Mouse (Mus musculus) stomach, postnatal 0 days (tissue): ENCODE measurements around the gene BC052040. TPM values are rescaled to one million over a fixed set of nuclear protein-coding genes. Genes with fewer than 3 reads are reported as not detected.
A peak's percentile ranks its signal among the peaks of the same experiment; 100 is the strongest.

ENCODE experiments used
- ATAC-seq: fragments of 200-750 bp; cut with Nextera tagmentation; 2 replicates; pipeline ENCODE4 v1.8.0; 2017; ENCODE audit not compliant: low FRiP score, low TSS enrichment
- DNase-seq: peaks from one replicate; pipeline ENCODE4 v3.0.0-alpha.2; 2016; ENCODE audit warnings: low spot score
- H3K27ac ChIP-seq: fragments of 300-500 bp; sonication (generic); replicated peaks from 2 replicates; pipeline ENCODE4 v1.5.1; 2014; ENCODE audit warnings: mild to moderate bottlenecking, control low read depth
- H3K27me3 ChIP-seq: fragments of 300-500 bp; sonication (generic); 2 replicates; pipeline ENCODE4 v1.6.1; 2014; ENCODE audit warnings: low read length; ENCODE audit not compliant: control insufficient read depth, insufficient read depth
- H3K36me3 ChIP-seq: fragments of 300-500 bp; sonication (generic); 2 replicates; pipeline ENCODE4 v1.6.1; 2014; ENCODE audit warnings: low read length, mixed read lengths; ENCODE audit not compliant: control insufficient read depth, insufficient read depth
- H3K4me1 ChIP-seq: fragments of 300-500 bp; sonication (generic); replicated peaks from 2 replicates; pipeline ENCODE4 v1.6.1; 2014; ENCODE audit warnings: antibody characterized with exemption; ENCODE audit not compliant: control insufficient read depth, insufficient read depth
- H3K4me2 ChIP-seq: fragments of 300-500 bp; sonication (generic); replicated peaks from 2 replicates; pipeline ENCODE4 v1.6.1; 2014; ENCODE audit warnings: low read depth, mild to moderate bottlenecking, control low read depth, moderate library complexity
- H3K4me3 ChIP-seq: fragments of 300-500 bp; sonication (generic); 2 replicates; pipeline ENCODE4 v1.5.1; 2014; ENCODE audit warnings: low read depth, low read length, control low read depth
- H3K9ac ChIP-seq: fragments of 300-500 bp; sonication (generic); 2 replicates; pipeline ENCODE4 v1.6.1; 2014; ENCODE audit warnings: mild to moderate bottlenecking, low read length, control low read depth, mixed read lengths
- H3K9me3 ChIP-seq: fragments of 300-500 bp; sonication (generic); 2 replicates; pipeline ENCODE4 v1.6.1; 2016; ENCODE audit warnings: low read length; ENCODE audit not compliant: control insufficient read depth
- CTCF ChIP-seq: IDR thresholded peaks from 2 replicates; pipeline ENCODE4 v1.5.1; 2016; ENCODE audit warnings: antibody characterized with exemption, low read depth, mild to moderate bottlenecking, moderate library complexity
- EP300 ChIP-seq: optimal IDR thresholded peaks from 2 replicates; pipeline ENCODE3; 2016; ENCODE audit warnings: antibody characterized with exemption
- WGBS: fragments of 180-500 bp; shearing (Covaris S2); extraction: QIAGEN DNeasy Blood & Tissue Kit; methylation state at CpG from one replicate; pipeline ENCODE4 v1.1.7; 2014; 5-methylcytosine and 5-hydroxymethylcytosine counted together
- polyA plus RNA-seq: library from polyadenylated mRNA; unstranded; fragments of >200 nt; fragmentation: Nextera tagmentation; extraction: Ambion mirVana; gene quantifications from 2 replicates; pipeline ENCODE4 v1.2.1, GENCODE M21; 2015

BC052040 gene
- polyA plus RNA-seq, 1 experiment from 2014 or later, result 3.8 TPM

GRCm38 (mm10) chr2:115764595-115765305 lies 183.2 kb downstream of the BC052040 start:
- Histone ChIP-seq H3K9ac (no peak overlapping the region), H3K4me2 (no peak overlapping the region), H3K27ac (0 out of 2 replicates have a peak overlapping the region, but pooled peaks have one; percentile 8), H3K36me3 (no peaks in the 10 kb centered on the region), H3K4me3 (no peak overlapping the region), H3K27me3 (no peaks in the 10 kb centered on the region), H3K4me1 (no peaks in the 10 kb centered on the region), H3K9me3 (no peaks in the 10 kb centered on the region)
- WGBS, result 49% methylated on average over 8 of the region's 8 CpGs
- DNase-seq, result no peak
- ATAC-seq, result peak; percentile 74
- TF ChIP-seq EP300, result no peak
- no peak for TF ChIP-seq CTCF

GRCm38 (mm10) chr2:115769597-115770305 lies 188.2 kb downstream of the BC052040 start:
- no peak overlapping the region for H3K27ac ChIP-seq
- no peak overlapping the region for H3K9ac ChIP-seq
- no peaks in the 10 kb centered on the region for H3K36me3 ChIP-seq
- H3K4me3 ChIP-seq, result no peak overlapping the region
- H3K4me2 ChIP-seq, result no peak overlapping the region
- DNase-seq, result no peak
- TF ChIP-seq CTCF (no peak), EP300 (no peak)
- no peaks in the 10 kb centered on the region for H3K4me1 ChIP-seq
- no peak for ATAC-seq
- 88% methylated on average over 10 of the region's 10 CpGs for WGBS
- no peaks in the 10 kb centered on the region for H3K27me3 ChIP-seq
- H3K9me3 ChIP-seq, result no peaks in the 10 kb centered on the region

- H3K4me2 ChIP-seq, result no peak overlapping the region
- H3K9ac ChIP-seq, result no peak overlapping the region
- H3K27me3 ChIP-seq, result no peaks in the 10 kb centered on the region
- no peak for DNase-seq
- 0 out of 2 replicates have a peak overlapping the region, but pooled peaks have one; percentile 24 for H3K27ac ChIP-seq
- H3K4me3 ChIP-seq, result no peak overlapping the region
- peak; percentile 77 for ATAC-seq
- TF ChIP-seq CTCF (no peak), EP300 (no peak)
- 100% methylated on average over 1 of the region's 1 CpGs for WGBS
- H3K4me1 ChIP-seq, result peaks cover 7% of the 10 kb centered on the region
- no peaks in the 10 kb centered on the region for H3K36me3 ChIP-seq
- no peaks in the 10 kb centered on the region for H3K9me3 ChIP-seq
These were observed 191.2 kb downstream of the BC052040 start for GRCm38 (mm10) chr2:115772709-115773108.

- no peak overlapping the region for H3K4me2 ChIP-seq
- H3K36me3 ChIP-seq, result no peaks in the 10 kb centered on the region
- no peaks in the 10 kb centered on the region for H3K27me3 ChIP-seq
- no peak overlapping the region for H3K4me3 ChIP-seq
- WGBS, result 67% methylated on average over 5 of the region's 5 CpGs
- no peaks in the 10 kb centered on the region for H3K9me3 ChIP-seq
- peak overlapping the region; percentile 53; the same call in 1 of the 2 replicates for H3K27ac ChIP-seq
- H3K9ac ChIP-seq, result no peak overlapping the region
- ATAC-seq (no peak), DNase-seq (no peak)
- peaks cover 7% of the 10 kb centered on the region for H3K4me1 ChIP-seq
- TF ChIP-seq CTCF (no peak), EP300 (no peak)
These were observed 192.8 kb downstream of the BC052040 start for GRCm38 (mm10) chr2:115774153-115774908.

GRCm38 (mm10) chr2:115775488-115776217 lies 194.1 kb downstream of the BC052040 start:
- WGBS, result 25% methylated on average over 8 of the region's 8 CpGs
- H3K4me1 ChIP-seq, result peaks cover 7% of the 10 kb centered on the region
- H3K4me2 ChIP-seq, result no peak overlapping the region
- H3K4me3 ChIP-seq, result no peak overlapping the region
- DNase-seq (no peak), ATAC-seq (peak; percentile 34; the same call in 1 of the 2 replicates)
- H3K27me3 ChIP-seq, result no peaks in the 10 kb centered on the region
- no peaks in the 10 kb centered on the region for H3K36me3 ChIP-seq
- TF ChIP-seq EP300, result no peak
- TF ChIP-seq CTCF, result no peak
- H3K9me3 ChIP-seq, result no peaks in the 10 kb centered on the region
- H3K27ac ChIP-seq, result peak overlapping the region; percentile 53
- no peak overlapping the region for H3K9ac ChIP-seq
